Mouse (Mus musculus): ENCODE measurements around the gene Sec1.

Gene Sec1

DNA sequence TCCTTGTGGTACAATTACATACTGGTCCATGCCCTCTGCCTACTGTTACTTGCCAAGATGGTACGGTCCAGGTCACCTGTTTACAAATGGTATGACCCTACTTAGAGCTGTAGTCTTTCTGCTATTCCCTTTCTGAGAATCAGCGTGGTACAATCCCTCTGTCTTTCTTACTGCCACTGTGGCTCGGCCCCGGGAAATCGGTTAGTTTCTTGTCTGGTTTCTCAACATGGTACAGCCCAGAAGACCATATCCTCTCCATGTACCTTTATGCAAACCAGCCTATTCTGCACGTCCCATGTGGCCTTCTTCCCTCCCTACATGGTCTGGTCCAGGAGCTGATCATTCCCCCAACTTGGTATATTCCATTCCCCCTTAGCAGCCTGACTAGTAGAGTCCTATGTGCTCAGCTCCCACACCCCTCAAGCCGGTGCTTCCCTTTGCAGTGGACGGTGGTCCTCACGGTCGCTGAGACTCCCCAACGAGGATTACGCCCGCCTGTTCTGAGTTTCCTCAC is 9.9 kb upstream of the Sec1 start:
- no peak for DNase-seq (ENCODE audit: low spot score)

DNA sequence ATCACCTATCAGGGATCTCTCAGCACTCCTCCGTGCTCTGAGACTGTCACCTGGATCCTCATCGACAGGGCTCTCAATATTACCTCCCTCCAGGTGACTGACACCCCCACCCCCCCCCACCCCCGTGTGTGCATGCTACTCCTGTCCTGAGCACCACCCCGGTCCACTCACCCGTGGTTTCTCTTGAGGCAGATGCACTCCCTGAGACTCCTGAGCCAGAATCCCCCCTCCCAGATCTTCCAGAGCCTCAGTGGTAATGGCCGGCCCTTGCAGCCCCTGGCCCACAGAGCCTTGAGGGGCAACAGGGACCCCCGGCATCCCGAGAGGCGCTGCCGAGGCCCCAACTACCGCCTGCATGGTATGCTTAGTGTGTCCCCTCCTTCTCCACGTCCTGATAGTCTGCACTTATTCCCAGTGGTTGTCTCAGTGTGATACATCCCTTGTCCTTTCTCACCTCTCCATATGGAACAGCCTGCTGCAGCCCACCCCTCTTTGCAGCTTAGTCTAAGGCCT is 9.4 kb upstream of the Sec1 start:
- no peak for DNase-seq (ENCODE audit: low spot score)

DNA sequence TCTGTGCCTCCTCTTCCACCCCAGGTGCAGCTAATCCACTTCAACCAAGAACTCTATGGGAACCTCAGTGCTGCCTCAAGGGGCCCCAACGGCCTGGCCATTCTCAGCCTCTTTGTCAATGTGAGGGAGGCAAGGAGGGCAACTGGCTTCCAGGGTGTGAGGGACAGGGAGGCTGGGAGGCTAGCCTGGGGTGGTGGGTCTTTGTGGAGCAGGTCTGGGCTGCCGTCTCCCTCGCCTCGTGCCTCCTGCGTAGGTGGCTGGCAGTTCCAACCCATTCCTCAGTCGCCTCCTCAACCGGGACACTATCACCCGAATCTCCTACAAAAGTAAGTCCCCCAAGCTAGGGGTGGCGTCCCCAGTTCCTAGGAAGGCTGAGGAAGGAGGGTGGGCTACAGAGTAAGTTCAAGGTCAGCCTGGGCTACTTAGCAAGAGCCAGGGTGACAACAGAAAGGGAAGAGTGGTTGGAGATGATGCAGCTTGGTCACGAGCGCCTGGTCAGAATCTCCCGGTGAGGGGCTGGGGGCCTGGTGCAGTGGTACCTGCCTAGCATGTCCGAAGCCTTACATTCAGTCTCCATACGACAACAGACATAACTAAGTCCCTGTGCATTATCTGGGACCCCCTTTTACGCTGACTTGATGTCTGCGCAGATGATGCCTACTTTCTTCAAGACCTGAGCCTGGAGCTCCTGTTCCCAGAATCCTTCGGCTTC is 8.8 kb upstream of the Sec1 start:
- DNase-seq (ENCODE audit: low spot score), result no peak

DNA sequence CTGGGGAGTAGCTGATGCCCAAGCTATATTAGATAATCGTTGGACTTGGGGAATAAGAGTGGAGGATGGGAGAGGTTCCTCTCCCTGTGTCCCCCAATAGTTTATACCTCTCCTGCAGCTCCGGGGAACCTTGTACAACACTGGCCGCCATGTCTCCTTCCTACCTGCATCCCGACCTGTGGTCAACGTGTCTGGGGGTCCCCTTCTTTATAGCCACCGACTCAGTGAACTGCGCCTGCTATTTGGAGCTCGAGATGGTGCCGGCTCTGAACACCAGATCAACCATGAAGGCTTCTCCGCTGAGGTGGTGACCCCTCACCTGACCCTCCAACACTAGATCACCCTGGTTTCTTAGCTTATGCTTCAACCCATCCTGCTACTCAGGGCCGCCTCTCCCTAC is 8.1 kb upstream of the Sec1 start:
- no peak for DNase-seq (ENCODE audit: low spot score)

DNA sequence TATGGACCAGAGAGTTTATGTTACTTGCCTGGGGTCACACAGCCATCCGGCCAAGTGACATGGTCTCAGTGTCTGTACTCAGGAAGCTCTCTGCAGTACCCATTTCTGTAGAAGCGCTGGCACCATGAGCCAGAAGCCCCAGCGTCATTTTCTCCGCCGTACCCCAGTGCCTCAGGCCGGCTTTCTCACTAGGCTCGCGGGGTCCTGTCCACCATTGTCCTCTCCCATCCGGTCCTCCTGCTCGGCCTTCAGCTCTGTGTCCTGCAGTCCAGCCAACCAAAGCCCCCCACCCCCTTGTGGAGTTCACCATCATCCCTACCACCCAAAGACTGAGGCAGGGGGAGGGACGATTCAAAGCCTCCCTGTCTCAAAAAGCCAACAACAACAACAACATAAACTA is 7.4 kb upstream of the Sec1 start:
- DNase-seq (ENCODE audit: low spot score), result no peak

DNA sequence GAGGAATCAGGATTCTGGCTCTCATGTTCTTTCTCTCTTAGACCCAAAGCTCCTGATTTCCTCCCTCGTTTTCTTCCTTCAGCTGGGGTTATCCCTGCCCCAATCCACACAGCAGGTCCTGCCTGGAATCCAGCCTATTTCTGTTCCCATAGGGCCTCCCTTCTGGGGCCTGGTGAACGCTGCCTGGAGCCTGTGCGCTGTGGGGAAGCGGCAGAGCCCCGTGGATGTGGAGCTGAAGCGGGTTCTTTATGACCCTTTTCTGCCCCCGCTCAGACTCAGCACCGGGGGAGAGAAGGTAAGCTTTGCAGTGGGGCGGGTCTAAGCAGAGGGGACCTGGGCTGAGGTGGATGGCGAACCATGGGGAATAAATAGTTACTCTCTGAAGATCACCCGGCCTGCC is 6.9 kb upstream of the Sec1 start:
- no peak for DNase-seq (ENCODE audit: low spot score)

DNA sequence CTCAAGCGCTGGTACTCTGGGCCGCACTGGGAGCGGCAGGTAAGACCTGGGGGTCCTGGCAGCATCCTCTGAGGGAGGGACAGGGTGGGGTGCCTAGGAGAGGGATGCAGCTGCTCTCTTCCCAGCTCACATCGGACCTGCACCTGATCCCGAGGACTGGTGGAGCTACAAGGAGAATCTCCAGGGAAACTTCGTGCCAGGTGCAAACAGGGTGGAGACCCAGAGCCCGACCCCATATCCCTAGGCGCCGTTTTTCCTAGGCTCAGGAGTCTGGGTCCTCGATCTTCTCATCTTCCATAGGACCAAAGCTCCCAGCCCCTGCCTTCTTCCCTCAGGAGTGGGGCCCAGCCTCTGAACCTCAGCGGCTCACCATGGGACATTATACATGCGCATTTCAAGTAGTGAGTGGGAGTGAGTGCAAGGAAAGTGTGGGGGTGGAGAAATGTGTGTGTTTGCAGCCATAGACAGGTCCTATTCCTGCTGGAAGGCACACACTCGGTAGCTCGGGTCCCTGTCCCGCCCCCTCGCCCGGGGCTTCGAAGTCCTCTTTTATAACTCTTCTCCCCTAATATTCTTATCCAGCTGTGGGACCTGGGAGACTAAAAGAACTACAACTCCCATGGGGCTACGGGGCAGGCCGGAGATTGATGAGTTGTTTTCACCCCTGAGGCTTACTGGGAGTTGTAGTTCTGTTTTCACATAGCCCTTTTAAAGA is 6.3 kb upstream of the Sec1 start:
- DNase-seq (ENCODE audit: low spot score), result no peak

DNA sequence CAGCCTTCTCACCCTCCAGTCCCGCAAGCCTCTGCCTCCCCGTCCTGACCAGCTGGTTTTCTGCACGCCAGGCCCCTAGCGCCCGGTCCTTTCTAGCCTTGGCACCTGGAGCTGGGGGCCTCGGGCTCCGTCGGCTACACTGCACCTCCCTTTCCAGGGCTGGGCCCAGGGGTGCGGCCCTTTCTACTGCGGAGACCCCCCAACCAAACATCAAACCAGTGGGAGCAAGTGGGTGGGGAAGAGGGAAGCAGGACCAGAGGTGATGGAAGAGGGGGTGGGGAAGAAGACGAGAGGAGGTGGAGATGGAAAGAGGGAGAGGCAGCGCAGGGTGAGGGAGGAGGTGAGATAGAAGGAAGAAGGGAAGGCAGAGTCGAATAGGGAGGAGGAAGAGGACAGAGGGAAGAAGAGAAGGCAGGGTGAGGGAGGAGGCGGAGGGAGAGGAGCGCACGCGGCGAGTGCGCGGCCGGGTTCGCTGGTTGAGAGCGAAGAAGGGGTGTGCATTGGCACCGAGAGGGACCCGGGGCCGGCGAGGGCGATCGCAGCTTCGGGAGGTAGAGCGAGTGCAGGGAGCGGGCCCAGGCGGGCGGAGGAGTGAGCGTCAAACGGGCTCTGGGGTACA is 5.4 kb upstream of the Sec1 start, which contains the start of gene Car11:
Gene Car11, plus strand, starts transcription at position 321 of the 619 bp plus-strand sequence.
- no peak for DNase-seq (ENCODE audit: low spot score)

DNA sequence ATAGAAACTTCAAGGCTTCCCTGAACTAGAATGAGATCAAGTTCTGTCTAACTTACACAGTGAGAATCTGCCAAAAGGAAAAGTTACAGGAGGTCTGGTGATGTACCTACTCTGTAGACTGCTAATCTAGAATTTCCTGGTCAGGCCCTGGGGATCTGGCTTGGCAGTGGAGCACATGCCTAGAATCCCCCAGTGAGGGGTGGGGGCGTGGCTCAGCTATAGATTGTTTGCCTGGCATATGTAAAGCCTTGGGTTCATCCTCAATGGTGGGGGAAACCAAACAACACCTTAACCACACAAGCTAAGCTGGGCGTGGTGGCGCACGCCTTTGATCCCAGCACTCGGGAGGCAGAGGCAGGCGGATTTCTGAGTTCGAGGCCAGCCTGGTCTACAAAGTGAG is 3.7 kb upstream of the Sec1 start:
- no peak for DNase-seq (ENCODE audit: low spot score)

DNA sequence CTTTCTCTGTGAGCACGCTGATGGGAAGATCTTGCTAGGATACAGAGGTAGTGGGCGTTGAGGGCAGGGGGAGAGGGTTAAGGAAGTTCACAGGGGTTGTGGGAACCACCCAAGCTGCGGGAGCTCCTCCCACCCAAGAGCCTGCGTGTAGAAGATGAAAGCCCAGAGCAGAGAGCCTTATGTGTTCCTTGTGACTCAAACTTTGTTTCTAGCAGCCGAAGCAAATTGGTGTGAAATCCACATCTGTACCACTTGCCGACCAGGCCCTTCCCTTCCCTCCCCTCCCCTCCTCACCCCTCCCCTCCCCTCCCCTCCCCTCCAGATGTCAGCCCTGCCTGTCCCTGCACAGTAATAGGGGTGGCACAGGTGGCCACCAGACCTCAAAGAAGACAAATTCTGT is 896 bp upstream of the Sec1 start:
- DNase-seq (ENCODE audit: low spot score), result no peak

DNA sequence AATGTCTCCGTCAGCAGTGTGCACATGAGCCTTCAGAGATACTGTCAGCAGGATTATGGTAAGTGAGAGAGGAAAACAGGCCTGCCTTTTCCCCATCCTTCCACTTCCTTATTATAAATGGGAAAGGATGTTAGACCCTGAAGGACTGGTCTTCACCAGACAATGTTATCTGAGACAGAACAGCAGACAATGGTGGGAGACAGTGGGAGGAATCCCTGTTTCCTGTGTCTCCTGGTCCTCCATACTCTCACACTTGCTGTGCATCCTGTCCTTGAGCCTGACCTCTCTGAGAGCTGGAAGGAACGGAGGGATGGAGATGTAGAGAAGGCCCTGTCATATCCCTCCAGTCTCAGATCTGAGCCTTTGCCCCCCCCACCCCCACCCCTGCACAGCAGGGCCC is 1.8 kb downstream of the Sec1 start:
- DNase-seq (ENCODE audit: low spot score), result no peak

DNA sequence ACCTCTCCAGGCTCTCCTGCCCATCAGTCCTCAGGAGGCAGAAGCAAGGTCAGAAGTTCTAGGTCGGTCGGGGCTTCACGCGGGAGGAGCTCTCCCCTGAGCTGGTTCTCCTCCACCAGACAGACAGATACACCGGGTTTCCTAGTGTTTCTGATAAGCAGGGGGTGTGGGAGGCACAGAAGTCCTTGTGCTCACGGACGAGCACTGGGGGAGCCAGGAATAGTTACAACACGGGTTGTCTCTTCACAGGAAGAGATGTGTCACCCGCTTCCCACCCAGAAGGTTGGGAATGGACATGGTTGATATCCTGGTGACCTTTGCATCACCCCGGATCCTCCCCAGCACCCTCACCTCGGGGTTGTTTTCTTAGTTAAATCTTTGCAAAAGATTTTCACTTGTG is 4.4 kb downstream of the Sec1 start:
- DNase-seq (ENCODE audit: low spot score), result no peak

DNA sequence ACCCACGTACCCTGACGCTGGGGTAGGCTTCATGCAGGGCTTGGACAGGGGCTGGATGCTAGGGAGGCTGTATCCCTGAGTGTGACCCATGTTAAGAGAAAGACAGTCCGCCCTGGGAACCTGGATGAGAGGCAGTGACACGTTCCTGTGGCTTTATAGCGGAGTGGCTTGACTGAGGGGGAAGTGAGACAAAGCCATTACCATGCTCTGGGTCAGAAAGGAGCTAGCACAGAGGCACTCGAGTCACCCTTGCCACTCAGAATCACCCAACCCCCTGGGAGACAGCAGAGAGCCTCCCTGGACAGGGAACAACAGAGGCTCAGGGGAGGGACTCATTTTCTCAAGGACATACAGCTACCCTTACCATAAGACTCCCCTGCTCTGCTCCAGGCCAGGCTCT is 5.1 kb downstream of the Sec1 start:
- DNase-seq (ENCODE audit: low spot score), result no peak

DNA sequence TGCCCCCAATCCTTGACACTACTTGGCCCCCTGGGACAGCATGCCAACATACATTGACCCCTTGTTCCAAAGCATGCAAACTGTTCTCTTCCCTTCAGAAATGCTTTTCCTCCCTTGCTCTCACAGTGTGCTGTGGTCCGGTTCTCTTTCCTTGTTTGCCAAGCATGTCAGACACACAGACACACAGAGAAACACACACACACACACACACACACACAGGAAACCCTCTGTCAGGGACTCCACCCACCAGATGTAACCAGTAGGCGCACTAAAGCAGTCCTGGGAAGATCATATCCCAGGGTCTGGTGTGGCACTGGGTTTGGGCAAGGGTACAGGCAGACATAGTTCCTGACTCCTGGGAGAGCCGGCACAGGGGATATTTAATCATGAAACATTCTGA is 7.4 kb downstream of the Sec1 start:
- no peak for DNase-seq (ENCODE audit: low spot score)

DNA sequence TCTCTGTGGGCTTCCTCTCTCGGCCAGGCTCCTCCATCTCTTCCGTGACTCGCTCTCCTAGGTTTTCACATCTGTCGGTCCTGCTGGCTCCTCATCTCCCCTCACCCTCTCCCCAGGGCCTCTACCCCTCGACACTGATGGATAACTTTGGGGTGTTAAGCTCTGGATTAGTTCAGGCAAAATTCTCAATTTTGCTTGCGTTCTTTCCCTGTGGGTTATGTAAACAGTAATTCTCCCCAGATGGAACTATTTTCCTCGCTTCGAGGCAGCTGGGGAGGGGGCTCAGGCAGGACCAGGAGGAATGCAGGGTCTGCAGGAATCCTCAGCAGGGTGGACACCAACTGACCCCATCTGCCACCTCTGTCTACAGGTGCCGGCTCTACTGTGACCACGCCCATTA is 8.4 kb downstream of the Sec1 start:
- DNase-seq (ENCODE audit: low spot score), result no peak

DNA sequence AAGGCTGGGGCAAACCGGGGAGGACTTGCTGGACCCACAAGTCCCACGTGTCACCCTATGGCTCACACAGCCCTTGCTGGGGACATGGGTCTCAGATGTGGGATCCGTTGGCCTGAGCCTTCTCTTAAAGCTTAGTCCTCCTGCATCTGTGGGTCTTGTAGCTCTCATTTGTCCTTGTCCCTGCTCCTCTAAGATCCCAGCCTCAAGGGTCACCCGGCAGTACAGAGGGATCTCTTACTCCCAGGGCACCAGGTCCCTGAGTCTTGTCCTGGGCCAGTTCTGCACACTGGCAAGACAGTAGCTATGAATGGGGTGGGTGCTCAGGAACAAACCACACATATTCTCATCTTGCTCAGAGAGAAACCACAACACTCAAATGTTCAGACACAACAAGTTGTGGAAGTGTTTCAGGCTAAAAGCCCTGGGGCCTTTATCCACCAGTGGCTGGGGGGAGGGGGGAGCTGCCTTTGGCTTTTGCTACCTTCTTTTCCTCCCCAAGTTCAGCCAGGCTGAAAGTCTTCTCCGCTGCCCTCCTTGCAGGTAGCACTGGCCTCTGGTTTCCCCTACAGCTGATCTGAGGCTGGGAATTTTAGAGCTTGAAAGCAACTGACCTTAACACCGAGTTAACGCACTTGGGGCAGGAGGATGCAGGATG is 10.7 kb downstream of the Sec1 start, which contains the start of gene Ntn5:
Gene Ntn5, plus strand, starts transcription at position 627 of the 655 bp plus-strand sequence.
- DNase-seq (ENCODE audit: low spot score), result no peak

DNA sequence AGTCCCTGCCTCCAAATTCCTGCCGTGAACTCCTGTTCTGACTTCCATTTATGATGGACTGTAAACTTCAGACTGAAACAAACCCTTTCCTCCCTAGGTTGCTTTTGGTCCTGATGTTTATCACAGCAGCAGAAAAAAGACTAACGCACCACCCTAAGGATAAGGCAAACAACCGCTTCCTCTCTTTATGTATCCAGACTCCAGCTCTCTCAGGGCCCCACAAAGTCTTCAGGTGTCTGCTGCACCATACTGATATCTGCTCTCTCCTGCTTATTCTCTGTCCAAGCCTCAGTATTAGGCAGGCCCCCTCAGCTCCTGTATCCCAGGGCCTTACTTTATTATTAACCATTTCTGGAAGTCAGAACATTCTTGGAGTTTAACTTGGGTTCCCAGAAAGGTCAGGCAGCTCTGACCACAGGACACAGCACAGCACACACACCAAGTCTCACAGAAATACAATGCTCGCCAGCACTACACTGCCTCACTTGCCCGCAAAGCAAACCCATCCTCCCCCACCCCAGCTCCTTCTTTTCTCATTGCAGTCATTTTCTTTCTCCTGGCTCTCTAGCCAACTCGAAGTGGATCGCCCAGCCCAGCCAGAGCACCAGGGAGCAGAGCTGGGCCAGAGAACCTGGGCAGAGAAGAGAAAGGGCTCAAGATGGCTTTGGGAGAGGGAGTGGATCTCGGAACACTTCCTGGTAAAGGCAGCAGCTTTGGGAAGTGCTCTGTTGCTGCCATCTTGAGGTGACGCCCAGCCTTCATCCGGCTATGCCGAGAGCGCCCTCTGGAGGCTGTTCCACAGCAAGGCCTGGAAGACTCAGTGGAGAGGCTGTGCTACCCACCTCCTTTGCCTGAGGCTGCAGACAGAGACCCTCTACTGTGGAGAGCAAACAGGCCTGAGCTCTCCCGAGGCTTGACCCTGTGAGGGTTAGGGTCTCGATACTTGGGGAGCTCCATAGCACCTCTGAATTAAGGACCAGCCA is 11.8 kb downstream of the Sec1 start:
- peak; percentile 78 for DNase-seq (ENCODE audit: low spot score)

DNA sequence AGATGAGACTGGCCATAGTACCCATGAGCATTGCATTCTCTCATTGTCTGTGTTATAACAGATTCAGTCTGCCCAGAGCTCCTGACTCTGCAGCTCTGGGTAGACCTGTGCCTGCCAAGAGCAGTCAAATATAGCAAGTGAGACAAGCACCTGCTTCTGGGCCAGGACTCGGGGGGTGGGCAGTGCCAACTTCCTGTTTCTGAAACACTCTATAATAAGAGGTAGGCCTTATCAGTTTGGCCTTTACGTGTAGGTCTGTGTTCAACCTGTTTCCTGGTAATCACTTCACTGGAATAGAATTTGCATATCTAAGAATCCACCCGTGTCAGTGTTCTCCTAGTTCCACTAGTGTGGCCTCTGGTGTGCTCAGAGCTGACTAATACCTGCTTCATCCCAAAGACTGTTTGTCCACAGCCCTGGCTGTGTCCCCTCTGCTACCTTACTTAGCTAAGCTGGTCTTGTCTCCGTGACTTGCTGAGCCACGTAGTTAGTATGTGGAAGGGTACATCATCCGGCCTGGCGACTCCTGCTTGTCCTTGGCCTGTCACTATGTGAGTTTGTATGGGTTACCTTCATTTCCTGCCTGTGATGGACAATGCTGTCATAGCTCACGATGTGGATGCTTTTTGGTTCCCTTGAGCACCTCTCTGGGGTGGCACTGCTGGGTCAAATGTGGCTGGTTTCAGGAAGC is 13.0 kb downstream of the Sec1 start:
- DNase-seq (ENCODE audit: low spot score), result no peak

DNA sequence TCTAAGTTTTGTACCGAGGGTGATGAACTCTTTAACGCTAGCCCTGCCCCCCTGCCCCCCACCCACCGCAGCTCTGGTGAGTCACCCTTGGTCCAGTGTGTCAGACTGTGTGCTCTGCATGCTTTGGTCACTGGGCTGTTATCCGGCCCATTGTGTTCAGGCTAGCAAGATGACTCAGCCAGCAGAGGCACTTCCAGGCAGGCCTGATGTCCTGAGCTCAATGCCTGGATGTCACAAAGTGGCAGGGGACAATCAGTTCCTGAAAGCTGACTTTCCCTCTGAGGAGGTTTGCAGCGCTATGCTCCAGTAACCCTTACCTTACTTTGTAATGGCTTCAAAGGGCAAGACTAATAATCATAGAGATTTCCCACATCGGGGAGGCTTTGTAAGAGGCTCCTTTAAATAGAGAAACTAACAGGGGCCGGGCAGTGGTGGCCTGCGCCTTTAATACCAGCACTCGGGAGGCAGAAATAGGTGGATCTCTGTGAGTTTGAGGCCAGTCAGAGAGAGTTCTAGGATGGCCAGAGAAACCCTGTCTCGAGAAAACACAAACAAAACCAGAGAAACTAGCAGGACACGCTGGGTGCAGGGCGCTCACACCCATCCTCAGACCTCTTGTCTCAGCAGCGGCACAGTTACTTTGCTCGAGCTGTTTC is 14.1 kb downstream of the Sec1 start:
- DNase-seq (ENCODE audit: low spot score), result no peak

DNA sequence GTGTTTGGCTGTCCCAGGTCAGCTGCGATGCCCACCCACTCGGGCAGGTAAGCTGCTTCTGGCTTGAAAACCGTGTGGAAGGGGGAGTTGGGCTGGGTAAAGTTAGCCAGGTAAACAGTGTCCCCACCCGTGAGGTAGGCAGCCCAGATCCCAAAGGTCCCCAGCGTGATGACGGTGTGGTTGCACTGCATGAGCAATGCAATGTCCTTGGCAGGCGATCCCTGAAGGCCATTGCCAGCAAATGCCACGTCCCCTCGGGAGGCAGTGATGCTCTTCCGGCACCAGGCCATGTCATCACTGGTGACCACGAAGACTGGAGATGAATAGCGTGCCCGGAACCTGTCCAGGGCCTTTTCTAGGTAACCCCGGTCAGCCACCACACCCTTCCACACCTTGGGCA is 15.7 kb downstream of the Sec1 start:
- no peak for DNase-seq (ENCODE audit: low spot score)

Measured in layer of hippocampus, adult 9-10 months (tissue).